8 mouse cellular contexts compared by ENCODE assay signal in the genomic region with DNA sequence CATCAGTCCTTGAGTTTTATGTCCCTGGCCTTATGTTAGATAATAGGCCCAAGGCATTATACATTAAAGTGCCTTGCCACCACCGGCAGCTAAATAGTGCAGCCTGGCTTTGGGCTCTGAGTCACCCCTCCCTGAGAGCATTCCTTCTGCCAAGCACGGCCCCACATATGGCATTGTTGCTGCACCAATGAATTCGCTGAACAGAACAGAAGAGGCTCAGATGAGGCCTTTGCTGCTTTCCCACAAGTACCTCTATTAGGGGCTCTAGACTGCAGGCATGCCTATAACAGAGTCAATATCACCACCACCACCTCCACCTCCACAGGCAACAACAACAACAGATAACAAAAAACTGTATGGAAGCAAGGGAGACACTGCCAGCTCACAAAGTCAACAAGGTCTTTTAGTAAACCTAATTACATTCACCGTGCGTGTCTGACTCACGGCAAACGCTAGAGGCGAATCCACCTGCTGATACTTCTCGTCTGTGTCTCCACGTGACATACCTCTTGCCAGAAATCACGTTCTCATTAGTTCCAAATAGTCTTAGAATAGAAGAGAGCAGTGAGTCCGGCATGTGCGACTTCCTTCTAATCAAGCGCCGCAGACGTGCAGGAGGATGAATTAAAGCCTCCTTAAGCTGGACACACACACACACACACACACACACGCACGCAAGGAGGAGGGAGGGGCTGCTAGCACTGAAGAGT.
DNase-seq lines count a peak whose midpoint lies in the region; ATAC-seq and TF ChIP-seq lines count a peak whose summit lies in the region.

No protein-coding gene starts in this region.

- no peak for TF ChIP-seq EP300 in stomach, postnatal 0 days (optimal IDR thresholded peaks at IDR 0.05)

- H3K4me1 ChIP-seq in kidney, embryonic 16.5 days (ENCODE audit: insufficient read depth, low read length): peaks cover 43% of the 10 kb centered on the region
- H3K4me1 ChIP-seq in kidney, embryonic 14.5 days (ENCODE audit: control insufficient read depth, insufficient read depth, low read length): peaks cover 29% of the 10 kb centered on the region
- H3K4me1 ChIP-seq in heart, embryonic 12.5 days (replicated peaks): peaks cover 77% of the 10 kb centered on the region
- H3K4me1 ChIP-seq in stomach, postnatal 0 days (replicated peaks; ENCODE audit: control insufficient read depth, insufficient read depth): peaks cover 6% of the 10 kb centered on the region; the same call in 1 of the 2 replicates

- no peak overlapping the region for H3K4me2 ChIP-seq in kidney, embryonic 16.5 days (replicated peaks; ENCODE audit: low read depth, low read length)
- H3K4me2 ChIP-seq in kidney, embryonic 14.5 days (replicated peaks; ENCODE audit: low read depth, low read length): no peak overlapping the region
- no peak overlapping the region for H3K4me2 ChIP-seq in heart, embryonic 12.5 days
- peak overlapping the region; percentile 20; the same call in 1 of the 2 replicates for H3K4me2 ChIP-seq in stomach, postnatal 0 days (replicated peaks; ENCODE audit: low read depth)

- 0 out of 2 replicates have a peak overlapping the region, but pooled peaks have one; percentile 38 for H3K27ac ChIP-seq in kidney, embryonic 16.5 days (ENCODE audit: low read length)
- no peak overlapping the region for H3K27ac ChIP-seq in kidney, embryonic 14.5 days (ENCODE audit: low read depth, low read length)
- H3K27ac ChIP-seq in heart, embryonic 12.5 days (ENCODE audit: poor library complexity, severe bottlenecking): peak overlapping the region; percentile 60; the same call in 1 of the 2 replicates
- H3K27ac ChIP-seq in stomach, postnatal 0 days (replicated peaks): peak overlapping the region; percentile 74

- no peaks in the 10 kb centered on the region for H3K9me3 ChIP-seq in kidney, embryonic 16.5 days (ENCODE audit: low read length)
- H3K9me3 ChIP-seq in kidney, embryonic 14.5 days (ENCODE audit: control insufficient read depth, low read length): no peaks in the 10 kb centered on the region
- H3K9me3 ChIP-seq in heart, embryonic 12.5 days (replicated peaks): no peaks in the 10 kb centered on the region
- H3K9me3 ChIP-seq in stomach, postnatal 0 days (ENCODE audit: control insufficient read depth, low read length): no peaks in the 10 kb centered on the region

- no peak for TF ChIP-seq CTCF in stomach, postnatal 0 days (IDR thresholded peaks at IDR 0.05; ENCODE audit: low read depth)

- peak; percentile 82 for DNase-seq in cerebellum, adult 11 months
- peak; percentile 58 to 62 for DNase-seq in left cerebral cortex, postnatal 36 days (ENCODE audit: low spot score in 2 of 2)
- DNase-seq in stomach, postnatal 0 days (ENCODE audit: low spot score): peak; percentile 38
- no peak for DNase-seq in kidney, adult 18-20 months
- no peak for DNase-seq in gastrocnemius, postnatal 25 days

- 0 out of 2 replicates have a peak, but pooled peaks have one; percentile 44 for ATAC-seq in kidney, embryonic 16.5 days (ENCODE audit: low FRiP score, low TSS enrichment)
- ATAC-seq in kidney, embryonic 14.5 days (ENCODE audit: low FRiP score, low TSS enrichment): no peak
- 0 out of 2 replicates have a peak, but pooled peaks have one; percentile 59 for ATAC-seq in heart, embryonic 12.5 days (ENCODE audit: insufficient number of reproducible peaks, low FRiP score)
- ATAC-seq in stomach, postnatal 0 days (ENCODE audit: low FRiP score, low TSS enrichment): peak; percentile 73; the same call in 1 of the 2 replicates

- WGBS in kidney, embryonic 16.5 days: 56% methylated on average over 18 of the region's 18 CpGs
- 63% methylated on average over 18 of the region's 18 CpGs for WGBS in kidney, embryonic 14.5 days
- 50% methylated on average over 18 of the region's 18 CpGs for WGBS in heart, embryonic 12.5 days
- WGBS in stomach, postnatal 0 days: 37% methylated on average over 18 of the region's 18 CpGs

- no peaks in the 10 kb centered on the region for H3K27me3 ChIP-seq in kidney, embryonic 16.5 days (ENCODE audit: insufficient read depth, low read length)
- no peaks in the 10 kb centered on the region for H3K27me3 ChIP-seq in kidney, embryonic 14.5 days (ENCODE audit: control insufficient read depth, insufficient read depth, low read length)
- H3K27me3 ChIP-seq in heart, embryonic 12.5 days (replicated peaks): no peaks in the 10 kb centered on the region
- H3K27me3 ChIP-seq in stomach, postnatal 0 days (ENCODE audit: control insufficient read depth, insufficient read depth, low read length): no peaks in the 10 kb centered on the region

- intact Hi-C loops in left cerebral cortex, postnatal 36 days (cut with DNase I): no loop called here

- H3K9ac ChIP-seq in kidney, embryonic 16.5 days (replicated peaks; ENCODE audit: low read length): no peak overlapping the region
- H3K9ac ChIP-seq in kidney, embryonic 14.5 days (ENCODE audit: low read depth, low read length): no peak overlapping the region
- no peak overlapping the region for H3K9ac ChIP-seq in heart, embryonic 12.5 days
- H3K9ac ChIP-seq in stomach, postnatal 0 days (ENCODE audit: low read length): no peak overlapping the region

- no peak overlapping the region for H3K4me3 ChIP-seq in kidney, embryonic 16.5 days (ENCODE audit: low read length)
- no peak overlapping the region for H3K4me3 ChIP-seq in kidney, embryonic 14.5 days (ENCODE audit: low read length)
- no peak overlapping the region for H3K4me3 ChIP-seq in heart, embryonic 12.5 days
- no peak overlapping the region for H3K4me3 ChIP-seq in stomach, postnatal 0 days (ENCODE audit: low read depth, low read length)

- H3K36me3 ChIP-seq in kidney, embryonic 16.5 days (ENCODE audit: insufficient read depth, low read length): no peaks in the 10 kb centered on the region
- H3K36me3 ChIP-seq in kidney, embryonic 14.5 days (ENCODE audit: control insufficient read depth, insufficient read depth, low read length): no peaks in the 10 kb centered on the region
- H3K36me3 ChIP-seq in heart, embryonic 12.5 days: no peaks in the 10 kb centered on the region
- no peaks in the 10 kb centered on the region for H3K36me3 ChIP-seq in stomach, postnatal 0 days (ENCODE audit: control insufficient read depth, insufficient read depth, low read length)

Comparison
In these comparisons a context has a peak if more than half of its experiments do, and no peak if none do; other contexts are left out.
1. DNase-seq: peak in cerebellum, adult 11 months (single experiment), left cerebral cortex, postnatal 36 days (2 of 2) and stomach, postnatal 0 days (single experiment); none in kidney, adult 18-20 months (single experiment) and gastrocnemius, postnatal 25 days (single experiment).